Mouse (Mus musculus) thymus, adult 2 months (tissue): Measurements from ENCODE around the gene Fam83g.

ENCODE experiments used
- CTCF ChIP-seq: fragments of 200-500 bp; IDR thresholded peaks from 2 replicates; pipeline ENCODE4 v1.5.1; 2012; ENCODE audit warnings: mild to moderate bottlenecking, control low read depth, low read length, moderate library complexity, borderline replicate concordance; ENCODE audit not compliant: control insufficient read depth, poor library complexity, insufficient read depth; ENCODE audit errors: extremely low read depth
- POLR2A ChIP-seq: fragments of 200-500 bp; IDR thresholded peaks from 2 replicates; pipeline ENCODE4 v1.6.1; 2012; ENCODE audit warnings: mild to moderate bottlenecking, low read length, control low read depth, moderate library complexity; ENCODE audit not compliant: control insufficient read depth, poor library complexity, insufficient read depth; ENCODE audit errors: extremely low read depth

DNA sequence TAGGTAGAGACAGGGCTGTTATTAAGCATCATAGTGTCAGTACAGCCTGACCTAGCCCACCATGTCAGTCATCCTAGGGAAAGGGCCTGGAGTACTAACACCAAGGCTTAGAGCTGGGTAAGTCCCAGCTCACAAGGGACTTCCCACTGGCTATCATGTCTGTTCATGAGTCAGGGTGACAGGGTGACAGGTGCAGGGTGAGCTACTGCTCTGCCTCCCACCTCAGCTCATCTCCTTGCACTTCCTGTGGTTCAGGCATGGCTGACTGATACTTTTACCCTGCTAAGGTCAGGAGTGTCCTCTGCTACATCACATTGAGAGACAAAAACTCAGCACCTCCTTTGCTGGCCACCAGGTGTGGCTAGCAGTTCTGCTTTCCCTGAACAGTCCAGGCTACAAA is 15.0 kb downstream of the Fam83g start:
- TF ChIP-seq POLR2A (no peak), CTCF (no peak)
